Mouse (Mus musculus) thymus, adult 2 months (tissue): ENCODE measurements around the gene Olfr427. TPM values are rescaled to one million over a fixed set of nuclear protein-coding genes. Genes with fewer than 3 reads are reported as not detected.

Experiments
- DNase-seq: peaks from one replicate; pipeline ENCODE4 v3.0.0; 2021
- H3K27ac ChIP-seq: fragments of 200-500 bp; 2 replicates; pipeline ENCODE4 v1.5.1; 2012; ENCODE audit warnings: low read length, control low read depth; ENCODE audit not compliant: control insufficient read depth, insufficient read depth
- H3K27me3 ChIP-seq: fragments of 200-500 bp; 2 replicates; pipeline ENCODE4 v1.6.1; 2012; ENCODE audit warnings: mild to moderate bottlenecking, low read length, moderate library complexity, mixed read lengths; ENCODE audit not compliant: control insufficient read depth, insufficient read depth
- H3K36me3 ChIP-seq: fragments of 200-500 bp; 2 replicates; pipeline ENCODE4 v1.6.1; 2012; ENCODE audit warnings: mild to moderate bottlenecking, low read length, moderate library complexity; ENCODE audit not compliant: control insufficient read depth, insufficient read depth
- H3K4me1 ChIP-seq: fragments of 200-500 bp; replicated peaks from 2 replicates; pipeline ENCODE4 v1.6.1; 2012; ENCODE audit warnings: low read length; ENCODE audit not compliant: control insufficient read depth, insufficient read depth
- H3K4me3 ChIP-seq: fragments of 200-500 bp; 2 replicates; pipeline ENCODE4 v1.5.1; 2012; ENCODE audit warnings: mild to moderate bottlenecking, low read length, control low read depth, moderate library complexity; ENCODE audit not compliant: control insufficient read depth, insufficient read depth
- CTCF ChIP-seq: fragments of 200-500 bp; IDR thresholded peaks from 2 replicates; pipeline ENCODE4 v1.5.1; 2012; ENCODE audit warnings: mild to moderate bottlenecking, control low read depth, low read length, moderate library complexity, borderline replicate concordance; ENCODE audit not compliant: control insufficient read depth, poor library complexity, insufficient read depth; ENCODE audit errors: extremely low read depth
- POLR2A ChIP-seq: fragments of 200-500 bp; IDR thresholded peaks from 2 replicates; pipeline ENCODE4 v1.6.1; 2012; ENCODE audit warnings: mild to moderate bottlenecking, low read length, control low read depth, moderate library complexity; ENCODE audit not compliant: control insufficient read depth, poor library complexity, insufficient read depth; ENCODE audit errors: extremely low read depth
- WGBS: fragments of 180-500 bp; shearing (Covaris S2); methylation state at CpG from one replicate; pipeline ENCODE4 v1.1.7; 2018; 5-methylcytosine and 5-hydroxymethylcytosine counted together
- polyA plus RNA-seq: library from polyadenylated mRNA; depleted of rRNA; stranded (reverse); fragments of >200 nt; gene quantifications from 2 replicates; pipeline ENCODE4 v1.2.3, GENCODE M21; 2012

Olfr427 gene
- polyA plus RNA-seq, 1 experiment: not detected

DNA sequence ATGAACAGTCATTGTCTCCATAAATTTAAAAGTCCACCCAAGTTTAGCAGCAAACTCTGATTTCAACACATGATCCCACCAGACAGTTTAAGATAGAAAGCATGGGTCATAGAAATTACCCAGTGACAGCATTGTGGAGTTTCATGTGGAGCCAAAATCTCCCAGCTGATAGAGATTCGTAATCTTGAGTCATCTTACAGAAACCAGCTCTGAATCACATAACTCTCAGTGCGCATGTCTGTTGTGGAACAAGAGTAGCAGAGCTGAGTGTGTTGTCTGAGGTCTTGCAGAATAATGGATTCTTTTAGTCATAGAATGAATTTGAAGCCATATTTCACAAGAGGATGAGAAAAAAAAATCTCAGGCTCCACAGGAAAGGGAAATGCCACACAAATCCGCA, 43.7 kb upstream of the Olfr427 start:
- TF ChIP-seq POLR2A: no peak
- no peak for TF ChIP-seq CTCF
- Histone ChIP-seq H3K4me1 (0 out of 2 replicates have a peak, but pooled peaks cover 2% of the 10 kb centered on the region), H3K27me3 (no peaks in the 10 kb centered on the region), H3K4me3 (no peak overlapping the region), H3K36me3 (no peaks in the 10 kb centered on the region), H3K27ac (no peak overlapping the region)
- WGBS: 89% methylated on average over 3 of the region's 3 CpGs
- DNase-seq: no peak

DNA sequence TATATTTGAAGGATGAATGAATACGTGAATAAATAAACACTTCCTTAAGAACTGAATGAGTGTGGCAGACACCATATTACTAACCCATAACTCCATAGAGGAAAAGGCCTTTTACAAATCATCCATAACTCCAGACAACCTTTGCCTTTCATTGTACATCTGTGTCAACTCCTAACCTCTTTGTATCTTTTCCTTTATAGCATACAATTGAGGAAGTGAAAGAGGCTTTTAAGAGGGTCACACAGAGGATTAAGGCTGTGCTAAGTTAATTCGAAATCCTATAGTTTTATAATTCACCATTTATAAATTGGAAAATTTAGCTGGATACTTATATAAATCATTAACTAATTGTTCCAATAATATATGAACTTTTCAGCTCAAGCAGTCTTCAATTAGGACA, 41.4 kb upstream of the Olfr427 start:
- H3K4me1 ChIP-seq: 0 out of 2 replicates have a peak, but pooled peaks cover 2% of the 10 kb centered on the region
- no peaks in the 10 kb centered on the region for H3K27me3 ChIP-seq
- WGBS: 63% methylated on average over 2 of the region's 2 CpGs
- no peak overlapping the region for H3K4me3 ChIP-seq
- no peak for DNase-seq
- no peak overlapping the region for H3K27ac ChIP-seq
- H3K36me3 ChIP-seq: no peaks in the 10 kb centered on the region
- TF ChIP-seq POLR2A (no peak), CTCF (no peak)

DNA sequence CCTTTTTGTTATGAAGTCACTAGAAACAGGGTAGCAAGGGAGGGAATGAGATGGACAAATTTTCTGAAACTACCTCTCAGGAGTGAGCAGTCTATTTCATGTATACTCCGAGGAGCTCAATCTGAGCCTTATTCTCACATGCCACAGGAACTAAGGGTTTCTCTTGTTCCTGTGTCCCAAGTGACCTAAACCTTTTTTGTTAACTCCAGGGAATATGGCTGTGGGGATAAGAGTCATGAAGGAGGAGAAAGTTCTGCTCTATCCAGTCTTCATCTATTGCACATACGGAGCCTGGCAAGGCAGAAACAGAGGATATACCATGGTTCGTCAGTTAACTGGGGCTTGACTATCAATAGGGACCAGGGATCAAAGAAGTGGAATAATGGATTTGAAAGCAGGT, 30.4 kb upstream of the Olfr427 start, which contains the start of gene Olfr430:
TSS of gene Olfr430 (plus strand) at position 301 of the 400 bp plus-strand sequence.
- H3K27ac ChIP-seq: no peak within 1 kb of the TSS
- H3K27me3 ChIP-seq: no peaks in the 10 kb centered on the region
- WGBS: 95% methylated on average over 3 of the region's 3 CpGs
- TF ChIP-seq POLR2A (no peak), CTCF (no peak)
- DNase-seq: no peak
- no peaks in the 10 kb centered on the region for H3K4me1 ChIP-seq
- H3K36me3 ChIP-seq: no peaks in the 10 kb centered on the region
- H3K4me3 ChIP-seq: no peak within 1 kb of the TSS

DNA sequence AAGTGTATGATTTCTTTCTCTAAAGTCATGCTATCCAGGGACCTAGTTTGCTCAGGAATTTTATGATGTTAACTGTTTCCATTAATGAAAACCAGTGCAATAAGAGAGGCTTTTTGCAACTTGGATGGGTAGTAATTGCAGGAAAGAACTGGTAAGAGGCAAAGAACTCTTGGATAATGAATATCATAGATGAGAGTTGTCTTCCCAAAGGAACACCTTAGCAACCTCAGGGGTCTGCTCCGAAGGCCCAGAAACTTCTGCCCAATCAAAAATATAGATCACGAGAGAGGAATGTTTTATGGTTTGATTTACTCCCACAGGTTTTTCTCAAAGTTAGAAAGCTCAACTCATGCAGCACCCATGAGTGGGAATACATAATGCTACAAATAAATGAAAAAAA, 12.7 kb upstream of the Olfr427 start, which contains the start of gene Olfr429:
TSS of gene Olfr429 (plus strand) at position 301 of the 400 bp plus-strand sequence.
- Histone ChIP-seq H3K27me3 (no peaks in the 10 kb centered on the region), H3K4me3 (no peak within 1 kb of the TSS), H3K27ac (no peak within 1 kb of the TSS), H3K36me3 (no peaks in the 10 kb centered on the region), H3K4me1 (no peaks in the 10 kb centered on the region)
- no peak for TF ChIP-seq CTCF
- TF ChIP-seq POLR2A: no peak
- DNase-seq: no peak
- WGBS: 96% methylated on average over 2 of the region's 2 CpGs

DNA sequence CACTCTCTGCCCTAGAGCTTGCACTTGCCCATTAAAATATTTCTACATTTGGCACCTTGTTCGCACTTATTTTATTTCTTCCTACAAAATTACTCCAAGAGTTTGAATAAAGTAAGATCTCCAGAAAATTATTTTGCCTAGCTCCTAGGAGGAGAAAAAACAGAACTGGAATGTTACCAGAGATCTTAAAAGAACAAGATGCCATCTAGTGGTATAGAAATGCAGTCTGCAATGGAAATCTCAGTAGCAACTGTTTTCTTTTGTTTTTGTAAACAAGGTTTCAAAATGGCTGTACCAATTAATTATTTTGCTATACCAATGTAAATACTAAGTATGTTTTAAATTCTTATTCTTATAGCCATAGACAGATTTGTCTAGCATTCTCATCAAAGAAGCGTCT, 7.0 kb downstream of the Olfr427 start:
- DNase-seq: no peak
- no peaks in the 10 kb centered on the region for H3K4me1 ChIP-seq
- 74% methylated on average over 2 of the region's 2 CpGs for WGBS
- no peak overlapping the region for H3K27ac ChIP-seq
- H3K36me3 ChIP-seq: no peaks in the 10 kb centered on the region
- no peaks in the 10 kb centered on the region for H3K27me3 ChIP-seq
- H3K4me3 ChIP-seq: no peak overlapping the region
- TF ChIP-seq CTCF (no peak), POLR2A (no peak)

DNA sequence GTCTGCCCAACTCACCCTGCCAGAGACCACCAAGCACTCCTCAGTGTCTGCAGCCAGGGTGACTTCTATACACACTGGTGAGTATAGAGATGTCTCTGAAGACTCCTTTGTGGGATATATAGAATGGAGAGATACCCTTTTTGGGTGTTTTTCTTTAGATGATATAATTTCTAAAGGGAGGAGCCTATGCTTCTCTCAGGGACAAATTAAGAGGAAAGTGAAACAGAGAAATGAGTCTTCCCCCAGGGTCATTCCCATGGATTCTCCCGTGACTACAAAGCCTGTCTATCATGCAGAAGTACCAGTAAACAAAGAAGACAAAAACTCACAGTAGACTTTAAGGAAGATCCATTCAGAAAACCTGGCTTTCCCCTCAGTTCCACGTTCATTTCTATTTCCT, 24.4 kb downstream of the Olfr427 start, which contains the start of gene Olfr231:
TSS of gene Olfr231 (minus strand) at position 101 of the 400 bp plus-strand sequence.
- 87% methylated on average over 2 of the region's 2 CpGs for WGBS
- TF ChIP-seq POLR2A: no peak
- no peak for TF ChIP-seq CTCF
- no peak for DNase-seq
- Histone ChIP-seq H3K4me3 (no peak within 1 kb of the TSS), H3K27ac (no peak within 1 kb of the TSS), H3K4me1 (no peaks in the 10 kb centered on the region), H3K27me3 (no peaks in the 10 kb centered on the region), H3K36me3 (no peaks in the 10 kb centered on the region)

DNA sequence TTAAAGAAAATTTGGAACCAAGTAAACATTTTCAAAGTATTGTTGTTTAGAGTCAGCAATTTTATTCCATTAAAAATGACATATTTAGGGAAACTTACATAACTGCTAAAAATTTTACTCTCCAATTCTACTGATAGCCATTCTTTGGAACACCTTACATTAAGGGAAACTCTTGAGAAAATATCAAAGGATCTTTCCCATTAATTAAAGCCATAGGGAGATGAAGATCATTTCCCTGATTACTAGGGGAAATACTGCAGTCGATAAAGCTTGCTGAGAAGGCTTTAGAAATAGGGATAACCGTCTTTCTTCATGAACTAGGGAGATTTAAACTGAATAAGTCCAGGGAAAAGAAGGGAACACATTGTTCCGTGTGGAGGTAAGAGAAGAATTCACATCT, 34.5 kb downstream of the Olfr427 start, which contains the start of gene Olfr424:
TSS of gene Olfr424 (plus strand) at position 301 of the 400 bp plus-strand sequence.
- Histone ChIP-seq H3K27me3 (no peaks in the 10 kb centered on the region), H3K4me1 (no peaks in the 10 kb centered on the region), H3K36me3 (no peaks in the 10 kb centered on the region), H3K27ac (no peak within 1 kb of the TSS), H3K4me3 (no peak within 1 kb of the TSS)
- WGBS: 91% methylated on average over 3 of the region's 3 CpGs
- no peak for TF ChIP-seq CTCF
- DNase-seq: no peak
